Mouse (Mus musculus): ENCODE results near the gene BC049352.

- TF ChIP-seq CTCF (IDR thresholded peaks at IDR 0.05; ENCODE audit: borderline replicate concordance, extremely low read depth, insufficient read depth, insufficient read length) (no peak), POLR2A (IDR thresholded peaks at IDR 0.05; ENCODE audit: borderline replicate concordance, extremely low read depth, insufficient read depth, insufficient read length, poor library complexity, severe bottlenecking) (no peak)
Measured at GRCm38 (mm10) chr9:45181770-45182169, at the start of gene BC049352.

Measured in brain, embryonic 14.5 days (tissue).